Mouse (Mus musculus) spleen, adult 2 months (tissue): Measurements from ENCODE around the gene Kank1.

Source experiments
- CTCF ChIP-seq: fragments of 200-500 bp; IDR thresholded peaks from 2 replicates; pipeline ENCODE4 v1.5.1; 2011; ENCODE audit warnings: mild to moderate bottlenecking, inconsistent platforms; ENCODE audit not compliant: insufficient read depth, insufficient read length, insufficient replicate concordance; ENCODE audit errors: extremely low read depth
- POLR2A ChIP-seq: fragments of 200-500 bp; IDR thresholded peaks from 2 replicates; pipeline ENCODE4 v1.6.1; 2011; ENCODE audit warnings: low read depth, low read length, inconsistent platforms

- no peak for TF ChIP-seq CTCF
- TF ChIP-seq POLR2A, result no peak
These were observed 198.6 kb downstream of the Kank1 start for GRCm38 (mm10) chr19:25435412-25435811.
